Mouse (Mus musculus): ENCODE data around the gene Polr2c.
"Not testable (repeated sequence)": the region's sequence is repeated elsewhere in the genome, so short reads cannot be mapped to it uniquely, and the experiment has no call there.

Polr2c gene

GRCm38 (mm10) chr8:94838600-94838999 is 18.6 kb upstream of the Polr2c start:
- CTCF ChIA-PET: no interaction called here

GRCm38 (mm10) chr8:94841183-94841582 is 16.1 kb upstream of the Polr2c start:
- CTCF ChIA-PET: no interaction called here

GRCm38 (mm10) chr8:94850049-94850448 is 7.2 kb upstream of the Polr2c start:
- CTCF ChIA-PET: no interaction called here

- CTCF ChIA-PET: not testable (repeated sequence)
Observed at GRCm38 (mm10) chr8:94854761-94855160, 2.5 kb upstream of the Polr2c start.

- CTCF ChIA-PET: no interaction called here
Observed at GRCm38 (mm10) chr8:94857011-94857345, 272 bp upstream of the Polr2c start.

DNA sequence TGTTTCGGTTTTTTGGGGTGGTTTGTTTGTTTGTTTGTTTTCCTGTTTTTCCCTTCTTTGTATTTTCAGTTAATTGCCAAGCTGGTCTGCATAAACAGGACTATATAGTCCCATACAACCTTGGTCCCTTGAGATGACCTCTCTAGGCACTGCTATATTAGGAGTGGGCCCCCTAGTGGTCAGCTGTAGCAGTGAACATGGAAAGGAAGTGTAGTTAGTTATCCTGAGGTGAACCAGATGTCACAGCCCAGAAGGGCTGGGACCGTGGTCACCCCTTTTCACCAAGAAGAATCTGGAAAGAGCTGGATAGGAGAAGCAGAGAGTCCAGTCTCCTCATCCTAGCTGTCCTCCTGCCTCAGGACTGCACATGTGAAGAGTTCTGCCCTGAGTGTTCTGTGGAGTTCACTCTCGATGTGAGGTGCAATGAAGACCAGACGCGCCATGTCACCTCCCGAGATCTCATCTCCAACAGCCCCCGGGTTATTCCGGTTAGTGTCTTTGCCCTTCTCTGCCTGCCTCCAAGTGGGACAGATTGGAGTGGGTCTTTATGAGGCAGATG is 4.2 kb downstream of the Polr2c start:
- CTCF ChIA-PET: interaction anchor here (1.1 kb wide), 1 partner anchor 13 kb away, joined by 3 read pairs; no protein-coding TSS in a partner anchor

GRCm38 (mm10) chr8:94862487-94863220 is 5.4 kb downstream of the Polr2c start:
- CTCF ChIA-PET: interaction anchor here (0.6 to 0.7 kb wide), 2 partner anchors 48 to 87 kb away, joined by 4 to 5 read pairs; no protein-coding TSS in a partner anchor

- CTCF ChIA-PET: no interaction called here
Observed at GRCm38 (mm10) chr8:94863897-94864673, 6.8 kb downstream of the Polr2c start.

DNA sequence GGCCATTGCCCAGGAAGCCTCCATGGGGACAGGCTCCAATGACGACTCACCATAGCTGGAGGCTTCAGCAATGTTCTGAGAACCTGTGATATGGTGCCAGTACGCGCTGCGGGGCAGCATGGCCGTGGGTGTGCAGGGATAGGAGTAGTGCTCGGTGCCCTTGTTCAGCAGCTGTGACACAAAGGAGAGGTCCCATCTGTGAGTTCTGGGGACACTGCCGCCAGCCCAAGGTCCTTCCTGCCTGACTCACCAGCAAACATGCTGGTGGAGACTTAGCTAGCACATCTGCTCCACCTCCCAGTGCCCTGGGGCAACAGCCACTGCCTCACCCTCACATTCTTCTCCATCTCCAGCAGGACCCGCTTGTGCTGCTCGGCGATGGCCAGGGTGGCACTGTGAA is 8.0 kb downstream of the Polr2c start:
- CTCF ChIA-PET: no interaction called here

DNA sequence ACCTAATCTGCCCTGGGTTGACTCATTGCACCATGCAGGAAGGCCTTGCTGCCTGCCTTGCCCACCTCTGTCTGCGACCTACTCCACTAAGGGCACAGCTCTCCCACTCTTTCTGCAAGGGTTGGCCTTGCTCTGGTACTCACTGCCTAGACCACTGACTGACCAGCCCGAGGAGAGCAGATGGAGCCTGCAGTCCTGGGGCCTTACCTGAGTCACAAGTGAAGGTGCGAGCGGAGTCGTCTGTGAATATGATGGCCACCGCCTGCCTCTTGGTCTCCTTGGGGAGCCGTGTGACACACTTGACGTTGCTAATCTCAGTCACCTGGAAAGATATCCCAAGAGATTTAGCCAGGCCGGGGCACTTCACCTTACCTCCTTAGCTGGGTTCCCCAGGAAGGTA is 9.7 kb downstream of the Polr2c start:
- CTCF ChIA-PET: no interaction called here

DNA sequence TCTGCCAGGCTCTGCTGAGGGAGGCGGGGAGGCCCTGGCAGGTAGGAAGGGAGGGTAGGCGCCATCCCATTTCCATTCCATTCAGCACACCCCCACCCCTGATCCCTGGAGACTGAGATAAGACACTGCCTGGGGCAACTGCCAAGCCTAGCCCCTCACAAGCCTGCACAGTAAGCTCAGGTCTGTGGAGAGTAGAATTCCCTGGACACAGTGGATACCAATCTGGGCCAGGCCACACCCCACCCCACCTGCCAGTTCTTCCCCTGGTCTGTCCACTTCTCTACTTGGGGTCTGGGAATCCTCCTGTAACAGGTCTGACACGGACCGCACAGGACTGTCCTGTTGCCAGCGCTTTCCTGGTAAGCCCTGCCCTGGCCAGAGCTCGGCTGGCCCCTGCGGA is 11.9 kb downstream of the Polr2c start:
- CTCF ChIA-PET: no interaction called here

GRCm38 (mm10) chr8:94870003-94870402 is 12.8 kb downstream of the Polr2c start:
- CTCF ChIA-PET: no interaction called here

- CTCF ChIA-PET: no interaction called here
Observed at GRCm38 (mm10) chr8:94870474-94871107, 13.3 kb downstream of the Polr2c start.

- CTCF ChIA-PET: no interaction called here
Observed at GRCm38 (mm10) chr8:94871108-94871894, 14.1 kb downstream of the Polr2c start.

GRCm38 (mm10) chr8:94872156-94872555 is 14.9 kb downstream of the Polr2c start:
- CTCF ChIA-PET: interaction anchor here (0.6 kb wide), 1 partner anchor 767 kb away, joined by 3 read pairs; no protein-coding TSS in a partner anchor

DNA sequence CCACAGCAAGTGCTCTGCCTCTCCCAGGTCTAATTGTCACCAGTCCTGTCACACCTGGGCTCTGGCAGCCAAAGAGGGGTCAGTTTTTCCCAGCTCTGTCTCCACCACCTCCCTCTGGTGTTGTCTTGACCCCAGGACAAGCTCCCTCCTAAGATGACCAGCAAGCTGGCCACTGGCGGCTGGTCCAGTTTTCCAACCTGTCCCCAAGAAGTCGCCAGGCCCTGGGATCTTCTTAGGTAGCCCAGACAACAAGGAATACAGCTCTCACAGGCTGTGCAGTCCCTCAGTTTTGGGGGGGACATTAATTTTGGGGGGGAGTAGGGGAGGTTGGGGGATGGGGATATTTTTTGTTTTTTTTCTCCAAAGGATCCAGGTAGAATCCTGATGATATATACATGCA is 15.3 kb downstream of the Polr2c start:
- CTCF ChIA-PET: interaction anchor here (0.6 kb wide), 1 partner anchor 767 kb away, joined by 3 read pairs; no protein-coding TSS in a partner anchor

DNA sequence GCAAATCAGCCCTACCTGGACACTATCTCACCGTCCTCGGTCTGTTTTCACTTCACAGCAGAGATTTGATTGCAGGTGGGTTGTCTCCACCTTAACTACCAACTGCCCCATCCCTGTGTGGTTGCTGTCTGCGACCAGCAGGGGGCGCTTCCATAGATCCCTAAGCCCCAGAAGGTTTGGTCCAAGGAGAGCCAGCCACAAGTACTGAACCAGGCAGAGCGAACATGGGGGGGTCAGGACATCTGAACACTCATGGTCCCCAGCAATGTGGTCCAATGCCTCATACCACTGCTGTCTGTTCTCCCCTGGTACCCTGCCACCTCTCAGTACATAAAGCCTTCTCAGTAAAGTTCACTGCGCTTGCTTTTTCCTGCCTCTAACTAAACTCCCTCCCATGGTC is 17.1 kb downstream of the Polr2c start:
- CTCF ChIA-PET: interaction anchor here (0.7 to 1.7 kb wide), 3 partner anchors 13 to 249 kb away, joined by 3 to 4 read pairs (median 3); no protein-coding TSS in a partner anchor

DNA sequence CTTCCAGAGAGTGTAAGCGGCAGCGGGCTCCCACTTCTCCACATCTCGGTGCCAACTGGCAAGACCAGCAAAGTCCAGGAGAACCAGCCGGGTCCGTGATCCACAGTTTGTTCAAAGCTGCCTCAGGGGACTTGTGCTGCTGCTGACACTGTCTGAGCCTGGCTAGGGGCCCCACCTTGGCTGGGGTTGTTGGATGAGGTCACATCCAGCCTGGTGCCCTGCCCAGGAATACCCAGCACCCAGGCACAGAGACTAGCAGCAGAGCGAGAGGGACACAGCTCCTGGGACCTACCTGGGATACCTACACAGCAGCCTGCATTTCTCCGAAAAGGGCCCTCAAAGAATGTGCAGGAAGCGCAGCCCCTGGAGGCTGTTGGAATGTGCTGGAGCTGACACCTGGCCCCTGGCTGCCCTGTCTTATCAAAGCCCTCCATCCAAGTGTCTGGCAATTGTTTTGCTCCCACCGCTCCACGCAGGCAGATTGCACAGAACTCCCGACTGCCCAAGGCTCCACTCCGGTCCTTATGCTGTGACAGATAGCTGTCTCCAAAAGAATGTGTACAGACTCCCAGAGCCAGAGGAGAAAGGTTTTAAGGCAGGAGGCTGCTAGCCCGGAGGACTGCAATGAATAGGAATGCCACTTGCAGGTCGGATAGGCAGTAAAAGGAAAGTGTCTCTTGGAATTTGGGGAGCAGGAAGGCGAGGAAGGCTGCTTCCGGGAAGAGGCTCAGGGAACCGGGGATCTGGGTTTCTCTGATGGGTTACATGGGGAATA is 18.0 kb downstream of the Polr2c start:
- CTCF ChIA-PET: interaction anchor here (0.5 to 1.7 kb wide), 5 partner anchors 14 to 276 kb away, joined by 3 to 4 read pairs (median 3); no protein-coding TSS in a partner anchor

GRCm38 (mm10) chr8:94875871-94876150 is 18.6 kb downstream of the Polr2c start:
- CTCF ChIA-PET: interaction anchor here (1.7 kb wide), 1 partner anchor 36 kb away, joined by 4 read pairs; no protein-coding TSS in a partner anchor

- CTCF ChIA-PET: interaction anchor here (1.7 kb wide), 1 partner anchor 36 kb away, joined by 4 read pairs; no protein-coding TSS in a partner anchor
Observed at GRCm38 (mm10) chr8:94876197-94876730, 19.0 kb downstream of the Polr2c start, which contains the start of gene Dok4. TSS of gene Dok4 (minus strand) at chr8:94876330.
